Mouse (Mus musculus): ENCODE measurements around the gene Iffo2. TPM values are rescaled to one million over a fixed set of nuclear protein-coding genes. Genes with fewer than 3 reads are reported as not detected.

The Iffo2 gene
- polyA plus RNA-seq, 2 experiments from 2014 or later, result 3.0 to 3.8 TPM

DNA sequence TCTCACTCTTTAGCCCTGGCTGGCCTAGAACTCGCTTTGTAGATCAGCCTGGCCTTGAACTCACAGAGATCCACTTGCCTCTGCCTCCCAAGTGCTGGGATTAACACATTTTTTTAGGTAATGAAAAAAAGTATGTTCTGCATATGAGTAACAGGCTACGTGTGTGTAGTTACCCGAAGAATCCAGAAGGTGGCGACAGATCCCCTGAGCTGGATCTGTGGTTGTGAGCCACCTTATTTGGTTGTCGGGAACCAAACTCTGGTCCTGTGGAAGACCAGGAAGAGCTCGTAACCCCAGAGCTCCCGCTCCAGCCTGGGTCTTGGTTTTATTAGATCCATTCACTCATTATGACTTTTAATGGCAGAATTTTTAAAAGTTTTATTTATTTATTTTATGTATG is 116.6 kb downstream of the Iffo2 start:
- ATAC-seq, result no peak

DNA sequence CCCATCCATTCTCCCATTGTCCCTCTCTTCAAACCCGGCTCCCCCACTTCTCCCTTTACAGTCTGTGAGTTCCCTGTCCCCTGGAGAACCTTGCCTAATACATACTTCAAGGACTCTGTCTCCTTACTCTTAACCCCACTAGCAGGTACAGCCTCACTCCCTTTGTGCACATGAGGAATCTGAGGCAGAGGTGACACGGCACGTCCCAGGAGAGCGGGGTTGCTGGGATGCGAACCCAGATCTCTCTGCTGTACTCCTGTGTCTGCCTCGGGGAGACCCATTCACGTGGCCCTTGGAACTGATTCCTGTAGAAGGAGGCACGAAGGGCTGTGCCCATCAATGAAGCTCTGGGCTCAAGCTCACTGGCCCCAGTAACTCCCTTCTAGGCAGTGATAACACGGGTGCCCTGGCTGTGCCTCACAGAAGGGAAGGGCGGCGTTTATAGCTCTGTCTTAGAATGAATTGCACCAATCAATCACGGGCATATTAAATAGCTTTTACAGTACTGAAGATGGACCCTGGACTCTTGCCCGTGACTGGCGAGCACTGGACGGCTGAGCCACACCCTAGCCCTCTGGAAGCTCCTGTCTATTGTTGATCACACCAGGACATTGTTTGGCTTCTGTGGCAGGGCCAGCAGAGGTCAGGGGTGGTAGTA is 119.9 kb downstream of the Iffo2 start:
- no peak for ATAC-seq

DNA sequence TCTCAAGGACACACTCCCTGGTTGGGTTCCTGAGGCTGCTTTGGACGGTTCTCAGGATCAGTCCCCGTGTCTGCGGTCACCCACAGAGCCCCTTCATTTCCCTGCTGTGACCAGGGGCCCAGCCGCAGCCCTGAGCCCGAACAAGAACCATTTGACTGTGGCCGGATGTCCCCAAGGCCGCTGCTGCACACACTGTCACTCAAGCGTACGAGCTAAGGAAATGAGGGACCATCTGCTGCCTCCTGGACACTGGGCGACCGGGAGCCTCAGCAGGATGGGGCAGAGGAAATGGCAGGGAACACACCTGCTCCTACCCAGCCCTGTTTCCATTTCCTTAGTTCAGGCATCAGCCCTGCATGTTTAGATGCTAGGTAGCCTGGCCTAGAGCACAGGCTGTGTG is 120.6 kb downstream of the Iffo2 start:
- no peak for ATAC-seq

DNA sequence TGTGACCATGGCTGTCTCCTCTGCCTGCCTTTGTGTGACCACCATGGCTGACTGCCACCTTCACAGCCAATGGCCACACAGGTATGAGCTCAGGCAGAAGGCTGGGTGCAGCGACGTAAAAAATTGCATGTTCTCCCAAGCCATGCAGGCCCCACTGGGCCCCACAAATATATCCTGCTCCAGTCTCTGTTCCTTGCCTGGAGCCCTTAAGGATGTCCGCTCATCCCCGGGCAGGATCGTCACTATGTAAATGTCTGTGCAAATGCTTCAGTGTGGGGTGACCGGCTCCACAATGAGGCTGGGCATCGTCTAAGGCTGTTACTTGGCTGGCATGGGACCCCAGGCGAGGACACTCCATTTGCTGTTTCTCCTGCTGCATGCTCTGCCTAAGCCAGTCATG is 122.9 kb downstream of the Iffo2 start, which contains the start of gene Tas1r2:
TSS of gene Tas1r2 (plus strand) at position 301 of the 400 bp plus-strand sequence.
- no peak for ATAC-seq

DNA sequence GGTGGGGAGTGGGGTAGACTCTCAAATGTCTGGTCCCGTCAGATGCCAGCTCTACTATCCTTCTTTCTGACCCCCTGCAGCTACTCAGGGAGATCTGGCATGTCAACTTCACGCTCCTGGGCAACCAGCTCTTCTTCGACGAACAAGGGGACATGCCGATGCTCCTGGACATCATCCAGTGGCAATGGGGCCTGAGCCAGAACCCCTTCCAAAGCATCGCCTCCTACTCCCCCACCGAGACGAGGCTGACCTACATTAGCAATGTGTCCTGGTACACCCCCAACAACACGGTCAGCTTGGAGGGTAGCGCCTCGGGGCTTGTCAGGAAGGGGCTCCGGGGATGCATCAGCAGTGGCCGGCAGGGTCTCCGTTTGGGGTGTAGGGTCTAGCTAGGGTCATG is 131.5 kb downstream of the Iffo2 start:
- ATAC-seq, result no peak

DNA sequence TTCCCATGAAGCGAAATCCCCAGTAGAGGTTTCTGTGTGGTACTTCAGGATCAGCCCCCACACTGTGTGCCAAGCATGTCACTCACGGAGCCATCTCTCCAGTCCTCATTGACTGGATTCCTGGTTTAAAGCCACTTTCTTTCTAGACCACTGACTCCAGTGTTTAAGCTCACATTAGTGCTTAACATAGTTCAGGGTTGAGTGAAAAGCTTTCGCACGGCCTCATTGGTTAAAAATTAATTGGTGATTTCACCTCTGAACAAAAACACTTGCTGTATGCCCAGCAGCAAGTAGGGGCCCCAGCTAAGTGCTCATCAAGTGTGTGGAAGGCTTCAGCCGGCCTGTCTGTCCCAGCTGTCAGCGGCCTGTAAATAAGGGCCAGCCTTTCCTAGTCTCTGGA is 137.3 kb downstream of the Iffo2 start:
- no peak for ATAC-seq

DNA sequence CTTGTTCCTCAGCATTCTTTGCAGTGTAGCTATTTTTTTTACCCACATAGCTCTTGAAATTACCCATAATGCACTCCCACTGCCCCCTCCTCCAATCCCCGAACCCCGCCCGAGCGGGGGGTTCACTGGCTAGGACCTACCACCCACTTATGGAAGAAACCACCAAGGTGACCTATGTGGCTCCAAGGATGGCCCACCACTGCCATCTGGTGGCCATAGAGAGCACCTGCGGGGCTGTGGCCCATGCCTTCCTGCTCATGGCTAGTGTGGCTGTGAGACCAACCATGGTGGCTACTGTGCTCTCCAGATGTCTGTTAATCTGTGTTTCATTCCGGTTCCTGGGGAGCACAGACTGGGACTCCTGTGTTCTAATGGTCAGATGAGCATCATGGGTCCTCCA is 139.5 kb downstream of the Iffo2 start:
- peak; percentile 43 for ATAC-seq

Other genes starting within 250 kb of the Iffo2 start
- 10 to 100 TPM; 10.4 to 10.8 TPM for gene Pqlc2, start 219.8 kb upstream of the Iffo2 start, polyA plus RNA-seq (2017; shearing (Covaris generic))
- 1 to 10 TPM; 9.1 TPM for gene Akr7a5, start 219.8 kb upstream of the Iffo2 start, polyA plus RNA-seq (2017; shearing (Covaris generic))
- 10 to 100 TPM; 49.4 to 61.5 TPM for gene Mrto4, start 178.0 kb upstream of the Iffo2 start, polyA plus RNA-seq (2017; shearing (Covaris generic))
- gene Emc1, start 178.0 kb upstream of the Iffo2 start, polyA plus RNA-seq (2017; shearing (Covaris generic)), result 10 to 100 TPM; 25.0 to 39.0 TPM
- gene Ubr4, start 177.9 kb upstream of the Iffo2 start, polyA plus RNA-seq (2017; shearing (Covaris generic)), result 10 to 100 TPM; 53.5 to 64.8 TPM
- gene Gm21969, start 72.6 kb downstream of the Iffo2 start, polyA plus RNA-seq (2017; shearing (Covaris generic)), result not detected
- 10 to 100 TPM; 11.0 to 22.4 TPM for gene Aldh4a1, start 92.3 kb downstream of the Iffo2 start, polyA plus RNA-seq (2017; shearing (Covaris generic))
- gene Tas1r2, start 123.0 kb downstream of the Iffo2 start, polyA plus RNA-seq (2017; shearing (Covaris generic)), result not detected

Data from CD4-positive, CD25-positive, alpha-beta regulatory T cell, adult 4 months (primary cell).